Mouse (Mus musculus) adrenal gland, adult (tissue): ENCODE results near the gene 4930505A04Rik.
"Not testable (repeated sequence)": the region's sequence is repeated elsewhere in the genome, so short reads cannot be mapped to it uniquely, and the experiment has no call there.

ENCODE experiments used
- DNase-seq, 2 experiments: peaks; one replicate each; pipeline ENCODE4 v3.0.0; 2022 to 2023; ENCODE audit warnings: low spot score in 1 of 2; ENCODE audit not compliant: inconsistent age in 2 of 2

4930505A04Rik gene

DNA sequence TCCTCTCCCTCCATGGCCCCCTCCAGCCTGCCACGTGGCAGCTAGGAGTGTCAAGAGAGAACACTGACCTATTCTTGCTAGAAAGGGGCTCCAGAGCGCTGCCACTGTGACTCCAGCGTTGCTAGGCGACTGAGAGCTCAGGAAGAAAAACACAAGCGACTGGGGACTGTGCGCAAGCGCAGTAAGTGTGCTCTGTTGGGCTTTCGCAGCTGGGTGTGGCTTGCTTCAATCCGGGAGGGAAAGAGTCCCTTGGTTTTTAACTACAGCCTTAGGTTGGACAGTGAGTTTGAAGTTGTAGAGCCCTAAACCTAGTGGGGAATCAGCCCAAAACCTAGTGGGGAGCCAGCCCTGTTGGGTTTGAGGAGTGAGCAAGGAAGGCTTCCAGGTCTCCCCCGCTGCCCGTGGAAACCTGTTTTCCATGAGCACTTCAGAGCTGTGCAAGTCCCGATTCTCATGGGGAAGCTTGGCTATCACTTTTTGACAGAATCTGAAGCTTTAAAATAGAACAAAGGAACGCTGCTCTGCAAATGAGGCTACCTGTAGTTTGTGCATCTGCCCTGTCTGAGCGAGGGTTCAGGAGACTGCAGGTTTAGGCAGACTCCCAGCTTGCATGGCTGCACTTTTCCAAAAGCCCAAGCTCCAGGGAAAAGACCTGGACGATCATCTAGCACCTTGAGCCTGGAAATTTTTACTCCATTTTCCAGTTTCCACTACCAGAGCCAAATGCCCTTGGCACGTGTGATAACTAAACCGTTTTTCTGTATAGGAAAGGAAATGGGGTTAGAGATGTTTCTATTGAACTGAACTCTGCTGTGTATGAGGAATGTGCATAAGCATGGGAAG, at the start of gene 4930505A04Rik:
Gene 4930505A04Rik, minus strand, starts transcription at position 77 of the 843 bp plus-strand sequence.
- DNase-seq, result peak; percentile 85 to 94

DNA sequence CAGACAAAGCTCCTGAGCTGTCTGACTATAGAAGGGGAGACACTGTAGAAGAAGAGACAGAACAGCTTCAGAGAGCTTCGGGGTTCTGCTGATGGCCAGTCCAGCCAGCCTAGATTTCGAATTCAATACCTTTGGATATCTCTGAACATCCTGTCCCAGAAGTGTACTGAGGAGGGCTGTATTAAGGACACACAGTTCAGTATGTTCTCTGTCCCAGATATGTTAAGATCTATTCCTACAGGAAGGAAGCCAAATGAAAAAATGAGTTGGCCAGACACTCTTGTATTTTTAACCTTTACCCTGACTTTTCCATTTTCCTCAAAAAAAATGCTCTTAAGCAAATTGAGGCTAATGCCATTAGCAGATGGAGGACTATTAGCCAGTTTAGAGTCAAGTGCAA, 45.5 kb upstream of the 4930505A04Rik start:
- peak in 1 of 2 experiments; percentile 44 for DNase-seq

GRCm38 (mm10) chr11:30508178-30508577, 36.6 kb upstream of the 4930505A04Rik start:
- no peak for DNase-seq

- no peak for DNase-seq
These were observed 27.2 kb upstream of the 4930505A04Rik start for GRCm38 (mm10) chr11:30498738-30499355.

- DNase-seq, result no peak
These were observed 25.5 kb upstream of the 4930505A04Rik start for GRCm38 (mm10) chr11:30497151-30497550.

DNA sequence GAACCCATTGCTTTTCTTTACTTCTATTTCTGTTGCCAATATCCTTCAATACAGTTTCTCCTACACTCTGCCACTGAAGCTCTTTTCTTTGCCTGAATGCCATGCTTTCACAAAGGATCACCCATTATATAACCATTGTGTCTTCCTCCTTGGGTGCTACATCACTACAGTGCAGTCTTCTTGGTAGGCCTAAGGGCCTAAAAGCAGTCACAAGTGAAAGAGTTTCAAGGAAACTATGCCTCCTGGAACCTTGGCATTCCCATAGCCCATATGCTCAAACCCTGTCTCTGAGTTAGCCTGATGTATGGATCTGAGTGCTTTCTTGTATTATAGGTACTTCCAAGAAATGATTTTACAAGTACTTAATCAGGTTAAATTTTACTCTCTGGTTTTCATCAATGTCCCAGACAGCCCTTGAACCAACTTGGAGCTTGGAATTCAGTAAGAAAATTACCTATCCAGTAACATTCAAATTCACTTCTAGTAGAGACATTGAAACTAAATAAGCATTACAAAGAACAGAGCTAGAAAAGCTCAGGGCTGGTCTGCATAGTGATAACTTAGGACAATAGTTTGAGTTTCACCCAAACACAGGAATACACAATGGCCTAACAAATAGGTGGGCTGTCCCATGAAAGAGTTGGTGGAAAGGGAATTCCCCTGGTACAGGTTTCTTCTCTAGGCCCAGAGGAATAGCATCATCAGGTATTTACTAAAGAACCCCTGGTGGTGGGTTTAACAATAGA, 20.1 kb upstream of the 4930505A04Rik start:
- peak in 1 of 2 experiments; percentile 10 for DNase-seq

DNA sequence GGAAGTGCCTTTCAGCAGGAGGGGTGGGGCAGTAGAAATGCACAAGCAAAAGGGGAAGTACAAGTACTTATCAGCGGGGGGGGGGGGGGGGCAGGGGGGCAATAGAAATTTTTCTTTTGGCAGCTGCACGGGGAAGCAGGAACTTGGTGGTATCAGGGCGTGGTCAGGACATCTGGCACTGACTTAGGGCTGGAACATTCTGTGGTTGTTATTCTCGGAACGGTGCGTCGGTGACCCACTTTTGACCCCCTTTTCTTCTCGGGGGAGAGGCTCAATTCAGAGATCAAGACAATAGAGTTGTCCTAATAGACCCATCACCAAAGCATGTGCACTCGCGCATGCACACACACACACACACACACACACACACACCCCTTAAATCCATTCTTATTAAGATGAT, 16.6 kb upstream of the 4930505A04Rik start:
- peak in 1 of 2 experiments; percentile 10 for DNase-seq

DNA sequence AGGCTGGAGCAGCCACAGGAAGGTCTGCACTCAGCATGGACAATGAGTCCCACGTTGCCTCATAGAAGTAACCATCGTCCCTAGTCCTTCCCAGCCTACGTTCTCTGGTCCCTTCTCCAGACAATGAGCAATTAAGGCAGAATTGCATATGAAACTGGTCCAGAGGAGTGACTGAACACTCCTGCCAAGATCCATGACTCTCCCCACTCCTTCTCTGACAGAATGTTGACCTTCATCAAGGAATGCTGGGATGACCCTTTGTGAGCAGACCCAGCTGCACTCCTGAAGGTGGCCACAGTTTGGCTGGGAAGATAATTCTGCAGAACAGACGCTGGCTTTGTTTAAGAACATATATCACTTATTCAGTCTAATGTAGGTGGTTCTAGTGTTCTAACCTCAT, 11.7 kb upstream of the 4930505A04Rik start:
- DNase-seq, result peak in 1 of 2 experiments; percentile 33

- no peak for DNase-seq
These were observed 440 bp downstream of the 4930505A04Rik start for GRCm38 (mm10) chr11:30471187-30471586.

- DNase-seq, result no peak
These were observed 17.3 kb downstream of the 4930505A04Rik start for GRCm38 (mm10) chr11:30454331-30454730.

GRCm38 (mm10) chr11:30448126-30448525, 23.5 kb downstream of the 4930505A04Rik start:
- DNase-seq, result no peak

- DNase-seq, result no peak
These were observed 24.1 kb downstream of the 4930505A04Rik start for GRCm38 (mm10) chr11:30447561-30447960.

- DNase-seq, result not testable (repeated sequence)
These were observed 27.3 kb downstream of the 4930505A04Rik start for GRCm38 (mm10) chr11:30444192-30444905.

- DNase-seq, result no peak
These were observed 27.9 kb downstream of the 4930505A04Rik start for GRCm38 (mm10) chr11:30443746-30444145.

- peak in 1 of 2 experiments; percentile 30 for DNase-seq
These were observed 38.2 kb downstream of the 4930505A04Rik start for GRCm38 (mm10) chr11:30433256-30433950.

DNA sequence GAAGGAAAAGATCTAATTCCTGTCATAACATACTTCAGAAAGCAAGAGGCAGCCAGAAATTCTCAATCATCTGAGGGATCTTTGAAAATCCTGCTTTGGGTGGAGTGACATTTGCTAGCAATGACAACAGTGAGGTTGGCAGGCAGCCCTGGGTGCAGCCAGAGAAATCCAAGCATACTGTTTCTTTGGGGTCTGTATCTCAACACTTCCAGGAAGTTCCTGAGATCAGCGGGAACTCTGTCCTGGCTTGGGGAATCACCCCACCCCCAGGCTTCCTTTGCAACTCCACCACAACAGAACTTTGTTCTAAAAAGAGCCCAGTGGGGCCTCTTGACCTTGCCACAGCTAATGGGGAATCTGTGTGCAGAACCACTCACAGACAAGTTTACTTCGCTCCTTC, 66.0 kb downstream of the 4930505A04Rik start:
- DNase-seq, result peak; percentile 40 to 69

- DNase-seq, result peak in 1 of 2 experiments; percentile 22
These were observed 66.9 kb downstream of the 4930505A04Rik start for GRCm38 (mm10) chr11:30404619-30405200.

GRCm38 (mm10) chr11:30394351-30394750, 77.3 kb downstream of the 4930505A04Rik start:
- DNase-seq, result peak; percentile 14 to 64

DNA sequence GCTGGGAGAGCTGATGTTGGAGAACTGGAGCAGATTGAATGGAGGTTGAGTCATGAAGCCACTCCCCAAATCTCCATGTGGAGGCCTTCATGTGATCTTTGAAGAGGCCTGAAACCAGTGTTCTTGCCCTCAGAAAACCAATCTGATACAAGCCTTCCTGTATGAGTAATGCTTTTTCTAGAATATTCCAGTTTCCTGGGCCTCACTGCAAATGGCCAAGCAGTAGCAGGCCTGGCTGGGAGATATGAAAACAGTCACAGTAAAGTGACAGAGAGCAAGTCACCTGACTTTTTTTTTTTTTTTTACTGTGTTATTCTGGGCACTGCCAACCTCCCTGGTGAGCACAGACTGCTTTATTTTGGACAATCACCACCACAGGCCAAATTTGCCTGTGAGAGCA, 88.6 kb downstream of the 4930505A04Rik start:
- DNase-seq, result no peak
